Comparison of ENCODE assay signal across 16 mouse cellular contexts in genomic region chr5:117137011-117137410, GRCm38 (mm10). TPM values are rescaled to one million over a fixed set of nuclear protein-coding genes. Genes with fewer than 3 reads are reported as not detected.
DNase-seq lines count a peak whose midpoint lies in the region; ATAC-seq and TF ChIP-seq lines count a peak whose summit lies in the region.
"Had no signal": no experiment of that assay in that cellular context is flagged by ENCODE, and none has a peak within 500 bp of the region (broad histone marks: within the 10 kb centered on the region; RNA-seq: fewer than 3 reads in every experiment).

No protein-coding gene starts in this region.

- 34% methylated on average over 10 of the region's 10 CpGs for WGBS in kidney, postnatal 0 days
- 45% methylated on average over 10 of the region's 10 CpGs for WGBS in limb, embryonic 10.5 days

- H3K4me1 ChIP-seq in kidney, postnatal 0 days (replicated peaks; ENCODE audit: insufficient read depth, low read length) = peaks cover 22% of the 10 kb centered on the region
- peaks cover 36% of the 10 kb centered on the region for H3K4me1 ChIP-seq in limb, embryonic 10.5 days

- TF ChIP-seq CTCF in gastrocnemius, adult 2 months (IDR thresholded peaks at IDR 0.05) = no peak
- TF ChIP-seq CTCF in kidney, postnatal 0 days (IDR thresholded peaks at IDR 0.05; ENCODE audit: low read depth) = no peak

- H3K27me3 ChIP-seq in kidney, postnatal 0 days (ENCODE audit: insufficient read depth, low read length) = no peaks in the 10 kb centered on the region
- no peaks in the 10 kb centered on the region for H3K27me3 ChIP-seq in limb, embryonic 10.5 days (ENCODE audit: low read depth, poor library complexity, severe bottlenecking)
- H3K27me3 ChIP-seq: embryonic facial prominence, embryonic 13.5 days; hindbrain, embryonic 12.5 days; limb, embryonic 13.5 days had no signal

- no peak overlapping the region for H3K4me3 ChIP-seq in gastrocnemius, adult 2 months
- H3K4me3 ChIP-seq in kidney, postnatal 0 days (replicated peaks; ENCODE audit: low read depth, low read length) = no peak overlapping the region
- H3K4me3 ChIP-seq in limb, embryonic 10.5 days = no peak overlapping the region
- H3K4me3 ChIP-seq: embryonic facial prominence, embryonic 13.5 days; hindbrain, embryonic 12.5 days; limb, embryonic 13.5 days; midbrain, embryonic 10.5 days had no signal

- peak overlapping the region; percentile 11; the same call in 1 of the 2 replicates for H3K4me2 ChIP-seq in kidney, postnatal 0 days (ENCODE audit: low read length)
- H3K4me2 ChIP-seq: embryonic facial prominence, embryonic 13.5 days; hindbrain, embryonic 12.5 days; limb, embryonic 13.5 days had no signal

- no peaks in the 10 kb centered on the region for H3K36me3 ChIP-seq in kidney, postnatal 0 days (ENCODE audit: insufficient read depth, low read length)
- no peaks in the 10 kb centered on the region for H3K36me3 ChIP-seq in limb, embryonic 10.5 days
- H3K36me3 ChIP-seq: embryonic facial prominence, embryonic 13.5 days; hindbrain, embryonic 12.5 days; limb, embryonic 13.5 days; midbrain, embryonic 10.5 days had no signal

- H3K9ac ChIP-seq in kidney, postnatal 0 days (ENCODE audit: low read depth, low read length) = no peak overlapping the region
- H3K9ac ChIP-seq: embryonic facial prominence, embryonic 13.5 days; hindbrain, embryonic 12.5 days; limb, embryonic 13.5 days had no signal

- peak overlapping the region; percentile 73; the same call in 1 of the 2 replicates for H3K27ac ChIP-seq in gastrocnemius, adult 2 months
- no peak overlapping the region for H3K27ac ChIP-seq in kidney, postnatal 0 days
- H3K27ac ChIP-seq in limb, embryonic 10.5 days = 0 out of 2 replicates have a peak overlapping the region, but pooled peaks have one; percentile 10
- H3K27ac ChIP-seq: embryonic facial prominence, embryonic 13.5 days; hindbrain, embryonic 12.5 days; limb, embryonic 13.5 days; midbrain, embryonic 10.5 days had no signal

- intact Hi-C loops in gastrocnemius, adult 2 months (cut with DNase I) = no loop called here

- DNase-seq in gastrocnemius, adult 2 months = no peak
- no peak for DNase-seq in gastrocnemius, postnatal 4 days (ENCODE audit: low spot score in 2 of 2)
- no peak for DNase-seq in kidney, postnatal 0 days (ENCODE audit: low spot score)
- no peak for DNase-seq in kidney, postnatal 14 days
- peak; percentile 1 for DNase-seq in CD4-positive helper T cell, adult 2 months (ENCODE audit: low read depth, low spot score)
- DNase-seq in limb, embryonic 10.5 days (ENCODE audit: low spot score) = no peak
- no peak for DNase-seq in right cerebral cortex, postnatal 4 days
- DNase-seq in ovary, postnatal 36 days (ENCODE audit: low spot score) = no peak
- DNase-seq: cerebellum, adult 9-11 months; gastrocnemius, postnatal 36 days had no signal

- ATAC-seq in kidney, postnatal 0 days (replicated peaks; ENCODE audit: low FRiP score, low read depth) = no peak
- ATAC-seq: forebrain, embryonic 16.5 days; intestine, postnatal 0 days had no signal

- H3K9me3 ChIP-seq in kidney, postnatal 0 days (replicated peaks; ENCODE audit: low read length) = no peaks in the 10 kb centered on the region
- no peaks in the 10 kb centered on the region for H3K9me3 ChIP-seq in limb, embryonic 10.5 days (replicated peaks)
- H3K9me3 ChIP-seq: embryonic facial prominence, embryonic 13.5 days; hindbrain, embryonic 12.5 days; limb, embryonic 13.5 days; midbrain, embryonic 10.5 days had no signal

RNA-seq across cellular contexts. Expression of gene Taok3, which starts 17.1 kb away (rescaled TPM):
- total RNA-seq in gastrocnemius, adult 2 months (2021) = 1 to 10 TPM; 4.6 to 6.8 TPM
- total RNA-seq in gastrocnemius, postnatal 4 days (2021) = 10 to 100 TPM; 13.7 to 14.7 TPM
- 16.1 and 19.8 TPM in 2 replicates for polyA plus RNA-seq in kidney, postnatal 0 days (2015; fragmentation: Nextera tagmentation; extraction: Ambion mirVana)
- 5.5 and 6.2 TPM in 2 replicates for polyA plus RNA-seq in limb, embryonic 10.5 days (2016; fragmentation: Nextera tagmentation; extraction: Ambion mirVana)

RNA-seq across cellular contexts. Expression of gene Suds3, which starts 21.1 kb away (rescaled TPM):
- total RNA-seq in gastrocnemius, adult 2 months (2021) = 10 to 100 TPM; 71.7 to 94.8 TPM
- 10 to 100 TPM; 52.7 to 54.7 TPM for total RNA-seq in gastrocnemius, postnatal 4 days (2021)
- 69.3 and 69.5 TPM in 2 replicates for polyA plus RNA-seq in kidney, postnatal 0 days (2015; fragmentation: Nextera tagmentation; extraction: Ambion mirVana)
- 76.9 and 80.9 TPM in 2 replicates for polyA plus RNA-seq in limb, embryonic 10.5 days (2016; fragmentation: Nextera tagmentation; extraction: Ambion mirVana)
